Mouse (Mus musculus) layer of hippocampus, postnatal 14 days (tissue): ENCODE results near the gene Rps28. TPM values are rescaled to one million over a fixed set of nuclear protein-coding genes. Genes with fewer than 3 reads are reported as not detected.

ENCODE experiments used
- DNase-seq, 2 experiments: peaks; one replicate each; pipeline ENCODE4 v3.0.0; 2021 to 2022; ENCODE audit warnings: low spot score in 2 of 2, mixed read lengths in 1 of 2
- total RNA-seq, 2 experiments: library from RNA; stranded (reverse); gene quantifications; 2 replicates each; pipeline ENCODE4 v1.2.3; 2021

Rps28 gene
- total RNA-seq, 2 experiments from 2014 or later = 776 to 830 TPM

DNA sequence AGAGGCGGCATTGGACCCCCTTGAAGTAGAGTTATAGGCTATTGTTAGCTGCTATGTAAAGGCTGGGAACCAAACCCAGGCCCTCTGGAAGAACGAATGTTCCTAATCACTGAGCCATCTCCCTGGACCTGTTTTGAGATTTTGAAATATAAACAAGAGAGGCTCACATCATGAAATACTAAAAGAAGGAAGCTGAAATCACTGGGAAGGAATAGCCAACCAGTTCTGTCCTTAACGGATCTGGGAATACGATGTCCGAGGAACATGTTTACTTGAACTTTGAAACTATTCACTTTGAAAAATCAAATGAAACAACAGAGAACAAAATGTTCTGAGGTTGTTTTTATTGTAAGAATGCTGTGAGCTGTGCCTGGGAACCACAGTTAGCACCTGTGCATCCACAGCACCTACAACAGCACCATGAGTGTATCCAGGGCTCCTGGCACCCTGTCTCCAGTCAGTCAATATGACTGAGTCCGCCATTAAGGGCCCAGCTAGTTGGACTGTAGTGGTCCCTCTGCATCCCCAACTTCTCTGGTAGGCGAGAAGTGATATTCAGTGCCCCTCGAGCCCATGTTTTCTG lies 49.7 kb downstream of the Rps28 start:
- DNase-seq = no peak

DNA sequence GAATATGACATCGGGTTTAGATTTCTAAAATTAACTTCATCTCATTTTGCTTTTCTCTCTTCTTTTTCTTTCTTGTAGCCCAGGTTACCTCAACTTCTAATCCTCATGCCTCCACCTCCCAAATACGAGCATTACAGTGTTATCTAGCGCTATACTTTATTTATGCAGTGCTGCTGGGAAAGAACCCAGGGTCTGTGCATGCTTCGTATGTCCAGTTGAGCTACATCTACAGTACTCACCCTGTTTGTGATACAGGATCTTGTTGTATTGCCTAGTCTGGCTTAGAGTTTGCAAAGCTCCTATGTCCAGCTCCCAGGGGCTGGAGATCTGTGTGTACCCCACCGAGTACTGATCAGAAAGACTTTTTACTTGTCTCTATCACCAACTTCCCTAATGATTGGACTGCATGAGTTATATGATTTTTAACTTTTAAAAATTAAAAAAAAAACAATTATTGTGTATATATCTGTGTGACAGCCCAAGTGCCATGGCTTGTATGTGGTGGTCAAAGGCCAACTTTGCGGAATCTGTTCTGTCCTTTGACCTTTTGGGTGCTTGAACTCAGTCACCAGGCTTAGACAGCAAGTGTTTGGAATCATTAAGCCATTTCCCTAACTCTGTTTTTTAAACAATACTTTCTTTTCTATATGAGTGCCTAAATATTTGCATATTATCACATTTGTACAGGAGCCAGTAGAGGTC lies 50.3 kb downstream of the Rps28 start:
- DNase-seq = no peak

DNA sequence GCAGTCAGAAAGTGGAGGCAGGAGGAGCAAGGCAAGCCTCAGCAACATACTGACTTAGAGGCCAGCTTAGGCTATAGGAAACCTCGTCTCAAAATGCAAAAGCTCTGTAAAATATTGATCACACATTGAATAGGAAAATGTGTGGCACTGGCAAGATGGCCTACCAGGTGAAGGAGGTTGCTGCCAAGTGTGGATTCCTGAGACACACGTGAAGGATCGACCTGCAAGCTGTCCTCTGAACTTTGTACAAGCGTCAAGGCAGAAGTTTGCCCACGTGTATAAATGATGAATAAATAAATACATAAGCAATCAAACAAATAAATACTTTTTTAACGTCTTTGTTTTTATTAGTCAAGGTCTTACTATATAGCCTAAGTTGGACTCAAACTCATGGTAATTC lies 50.9 kb downstream of the Rps28 start:
- DNase-seq = no peak

DNA sequence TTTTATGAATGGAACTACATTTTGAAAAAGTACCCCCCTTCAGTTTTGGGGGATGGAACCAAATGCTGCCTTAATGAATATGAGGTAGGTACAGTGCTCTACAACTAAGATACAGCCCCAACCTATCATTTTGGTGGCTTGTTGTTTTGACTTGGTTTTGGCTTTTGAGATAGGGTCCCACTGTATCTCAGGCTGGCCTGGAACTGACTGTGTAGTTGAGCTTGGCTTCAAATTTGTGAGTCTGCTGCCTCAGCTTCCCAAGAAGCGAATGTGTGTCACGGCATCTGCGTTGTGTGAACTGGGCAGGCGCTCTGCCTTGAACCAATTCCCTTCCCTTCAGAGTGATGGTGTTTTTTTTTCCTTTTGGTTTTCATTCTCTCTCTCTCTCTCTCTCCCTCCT lies 52.7 kb downstream of the Rps28 start:
- DNase-seq = no peak

Other genes with a start within 250 kb of the Rps28 start
- 10 to 100 TPM; 40.6 to 45.0 TPM for gene Zfp414, start 195.5 kb downstream of the Rps28 start, total RNA-seq
- gene Pram1, start 186.5 kb downstream of the Rps28 start, total RNA-seq = under 1 TPM in 1 of 2 experiments, not detected in 1; 0.60 TPM
- gene Hnrnpm, start 137.7 kb downstream of the Rps28 start, total RNA-seq = 100 to 1,000 TPM; 128 to 134 TPM
- 10 to 100 TPM; 84.7 to 89.0 TPM for gene March2, start 105.9 kb downstream of the Rps28 start, total RNA-seq
- 100 to 1,000 TPM; 281 to 286 TPM for gene Rab11b, start 64.0 kb downstream of the Rps28 start, total RNA-seq
- 1 to 10 TPM; 4.8 to 5.8 TPM for gene Angptl4, start 42.7 kb downstream of the Rps28 start, total RNA-seq
- gene Kank3, start 14.0 kb downstream of the Rps28 start, total RNA-seq = 10 to 100 TPM; 45.2 to 48.1 TPM
- 100 to 1,000 TPM; 209 to 232 TPM for gene Ndufa7, start within 50 bp of the Rps28 start, total RNA-seq
- gene Cd320, start 18.5 kb upstream of the Rps28 start, total RNA-seq = 10 to 100 TPM; 25.9 to 28.8 TPM
- gene Gm7029, start 49.3 kb upstream of the Rps28 start, total RNA-seq = not detected
- gene Kifc1, start 66.1 kb upstream of the Rps28 start, total RNA-seq = 1 to 10 TPM; 2.9 to 4.5 TPM
- under 1 TPM in 1 of 2 experiments, not detected in 1; 0.50 TPM for gene Platr17, start 80.6 kb upstream of the Rps28 start, total RNA-seq
- gene Daxx, start 84.9 kb upstream of the Rps28 start, total RNA-seq = 10 to 100 TPM; 28.0 to 28.6 TPM
- 10 to 100 TPM; 27.4 to 34.4 TPM for gene Tapbp, start 91.3 kb upstream of the Rps28 start, total RNA-seq
- 10 to 100 TPM; 30.5 to 34.0 TPM for gene Zbtb22, start 91.3 kb upstream of the Rps28 start, total RNA-seq
- 10 to 100 TPM; 67.0 to 68.9 TPM for gene Rgl2, start 105.0 kb upstream of the Rps28 start, total RNA-seq
- gene Pfdn6, start 115.8 kb upstream of the Rps28 start, total RNA-seq = 10 to 100 TPM; 89.3 to 93.4 TPM
- 10 to 100 TPM; 17.5 to 18.5 TPM for gene Wdr46, start 116.1 kb upstream of the Rps28 start, total RNA-seq
- 1 to 10 TPM; 5.4 to 6.8 TPM for gene B3galt4, start 126.9 kb upstream of the Rps28 start, total RNA-seq
- gene Vps52, start 131.2 kb upstream of the Rps28 start, total RNA-seq = 10 to 100 TPM; 78.5 to 84.4 TPM
- gene Rps18, start 131.4 kb upstream of the Rps28 start, total RNA-seq = 100 to 1,000 TPM; 356 to 380 TPM
- 10 to 100 TPM; 14.4 to 15.9 TPM for gene H2-K1, start 175.8 kb upstream of the Rps28 start, total RNA-seq
- gene Ring1, start 200.1 kb upstream of the Rps28 start, total RNA-seq = 10 to 100 TPM; 32.5 to 37.8 TPM
- gene H2-Ke6, start 203.5 kb upstream of the Rps28 start, total RNA-seq = 10 to 100 TPM; 48.0 to 48.7 TPM
- 10 to 100 TPM; 91.2 to 97.5 TPM for gene Slc39a7, start 207.1 kb upstream of the Rps28 start, total RNA-seq
- gene Rxrb, start 207.2 kb upstream of the Rps28 start, total RNA-seq = 10 to 100 TPM; 70.9 to 72.1 TPM
- 10 to 100 TPM; 26.8 to 27.4 TPM for gene Col11a2, start 214.9 kb upstream of the Rps28 start, total RNA-seq